Comparison of ENCODE assay signal across 10 mouse cellular contexts in genomic region chr10:120473218-120473617, GRCm38 (mm10). TPM values are rescaled to one million over a fixed set of nuclear protein-coding genes. Genes with fewer than 3 reads are reported as not detected.
A peak's percentile ranks its signal among the peaks of the same experiment; 100 is the strongest.
DNase-seq lines count a peak whose midpoint lies in the region; ATAC-seq and TF ChIP-seq lines count a peak whose summit lies in the region.
"Had no signal": no experiment of that assay in that cellular context is flagged by ENCODE, and none has a peak within 500 bp of the region (broad histone marks: within the 10 kb centered on the region; RNA-seq: fewer than 3 reads in every experiment).

No protein-coding gene starts in this region.

- H3K4me2 ChIP-seq in hindbrain, embryonic 11.5 days (replicated peaks; ENCODE audit: low read depth, low read length): 0 out of 2 replicates have a peak overlapping the region, but pooled peaks have one; percentile 6
- no peak overlapping the region; the same call in 1 of the 2 replicates for H3K4me2 ChIP-seq in hindbrain, postnatal 0 days (ENCODE audit: low read depth, low read length)
- peak overlapping the region; percentile 99 for H3K4me2 ChIP-seq in embryonic facial prominence, embryonic 14.5 days (ENCODE audit: low read depth, low read length)
- H3K4me2 ChIP-seq in limb, embryonic 15.5 days: peak overlapping the region; percentile 4

- H3K9me3 ChIP-seq in hindbrain, embryonic 11.5 days (ENCODE audit: control insufficient read depth, low read length): no peaks in the 10 kb centered on the region
- no peaks in the 10 kb centered on the region for H3K9me3 ChIP-seq in hindbrain, postnatal 0 days (ENCODE audit: low read length)
- H3K9me3 ChIP-seq in embryonic facial prominence, embryonic 14.5 days (ENCODE audit: control insufficient read depth, low read length): no peaks in the 10 kb centered on the region
- no peaks in the 10 kb centered on the region for H3K9me3 ChIP-seq in limb, embryonic 15.5 days
- H3K9me3 ChIP-seq: megakaryocyte, embryonic 14.5 days had no signal

- peak; percentile 34 for DNase-seq in hindbrain, embryonic 11.5 days (ENCODE audit: low spot score)
- no peak for DNase-seq in hindbrain, postnatal 0 days (ENCODE audit: low spot score)
- DNase-seq in NIH3T3 (ENCODE audit: low read depth): peak; percentile 56
- DNase-seq in embryonic facial prominence, embryonic 14.5 days (ENCODE audit: low spot score): no peak
- no peak for DNase-seq in cerebellum, adult 11 months
- DNase-seq in adrenal gland, postnatal 25 days: no peak
- DNase-seq: thymus, adult 18-20 months had no signal

- H3K36me3 ChIP-seq in hindbrain, embryonic 11.5 days (ENCODE audit: control insufficient read depth, insufficient read depth, low read length): no peaks in the 10 kb centered on the region
- no peaks in the 10 kb centered on the region for H3K36me3 ChIP-seq in hindbrain, postnatal 0 days (ENCODE audit: insufficient read depth, low read length)
- peaks cover 21% of the 10 kb centered on the region for H3K36me3 ChIP-seq in embryonic facial prominence, embryonic 14.5 days (ENCODE audit: control insufficient read depth, insufficient read depth, low read length)
- peaks cover 7% of the 10 kb centered on the region; the same call in 1 of the 2 replicates for H3K36me3 ChIP-seq in limb, embryonic 15.5 days
- H3K36me3 ChIP-seq: G1E had no signal

- H3K27me3 ChIP-seq in hindbrain, embryonic 11.5 days (ENCODE audit: control insufficient read depth, insufficient read depth, low read length): no peaks in the 10 kb centered on the region
- H3K27me3 ChIP-seq in hindbrain, postnatal 0 days (ENCODE audit: insufficient read depth, low read length): no peaks in the 10 kb centered on the region; the same call in 1 of the 2 replicates
- no peaks in the 10 kb centered on the region for H3K27me3 ChIP-seq in embryonic facial prominence, embryonic 14.5 days (replicated peaks; ENCODE audit: control insufficient read depth, insufficient read depth, low read length)
- H3K27me3 ChIP-seq in limb, embryonic 15.5 days: no peaks in the 10 kb centered on the region

- H3K4me1 ChIP-seq in hindbrain, embryonic 11.5 days (replicated peaks; ENCODE audit: control insufficient read depth, insufficient read depth, low read length): peaks cover 1% of the 10 kb centered on the region
- H3K4me1 ChIP-seq in hindbrain, postnatal 0 days (ENCODE audit: insufficient read depth, low read length): peaks cover 3% of the 10 kb centered on the region
- H3K4me1 ChIP-seq in embryonic facial prominence, embryonic 14.5 days (ENCODE audit: control insufficient read depth, insufficient read depth, low read length): no peaks in the 10 kb centered on the region
- H3K4me1 ChIP-seq in limb, embryonic 15.5 days: peaks cover 24% of the 10 kb centered on the region

- ATAC-seq in hindbrain, embryonic 11.5 days (ENCODE audit: low FRiP score): no peak
- ATAC-seq in hindbrain, postnatal 0 days: no peak
- ATAC-seq in embryonic facial prominence, embryonic 14.5 days (ENCODE audit: low read depth): no peak
- no peak for ATAC-seq in limb, embryonic 15.5 days (ENCODE audit: insufficient number of reproducible peaks, low FRiP score, low TSS enrichment, low read depth)

- H3K4me3 ChIP-seq in hindbrain, embryonic 11.5 days (ENCODE audit: low read depth, low read length): no peak overlapping the region; the same call in 1 of the 2 replicates
- H3K4me3 ChIP-seq in hindbrain, postnatal 0 days (ENCODE audit: low read length): no peak overlapping the region
- peak overlapping the region; percentile 75 for H3K4me3 ChIP-seq in embryonic facial prominence, embryonic 14.5 days (ENCODE audit: low read depth, low read length)
- H3K4me3 ChIP-seq in limb, embryonic 15.5 days: peak overlapping the region; percentile 76; the same call in 1 of the 2 replicates
- H3K4me3 ChIP-seq: megakaryocyte, embryonic 14.5 days had no signal

- TF ChIP-seq CTCF in hindbrain, postnatal 0 days (IDR thresholded peaks at IDR 0.05; ENCODE audit: low read depth): no peak

- no peak overlapping the region for H3K9ac ChIP-seq in hindbrain, embryonic 11.5 days (ENCODE audit: low read depth, low read length)
- H3K9ac ChIP-seq in hindbrain, postnatal 0 days (replicated peaks; ENCODE audit: low read length): no peak overlapping the region
- H3K9ac ChIP-seq in embryonic facial prominence, embryonic 14.5 days (ENCODE audit: low read depth, low read length): peak overlapping the region; percentile 96; the same call in 1 of the 2 replicates
- H3K9ac ChIP-seq in limb, embryonic 15.5 days: no peak overlapping the region

- H3K27ac ChIP-seq in hindbrain, embryonic 11.5 days (ENCODE audit: low read depth, low read length): no peak overlapping the region
- H3K27ac ChIP-seq in hindbrain, postnatal 0 days: no peak overlapping the region
- H3K27ac ChIP-seq in embryonic facial prominence, embryonic 14.5 days (replicated peaks; ENCODE audit: low read depth, low read length): no peak overlapping the region
- no peak overlapping the region for H3K27ac ChIP-seq in limb, embryonic 15.5 days

- WGBS in hindbrain, embryonic 11.5 days: 32% methylated on average over 4 of the region's 4 CpGs
- WGBS in hindbrain, postnatal 0 days: 38% methylated on average over 4 of the region's 4 CpGs
- WGBS in embryonic facial prominence, embryonic 14.5 days: 14% methylated on average over 4 of the region's 4 CpGs
- WGBS in limb, embryonic 15.5 days: 25% methylated on average over 4 of the region's 4 CpGs

RNA-seq across cellular contexts. Expression of gene Hmga2, which starts 3.1 kb away (rescaled TPM):
- polyA plus RNA-seq in hindbrain, embryonic 11.5 days (2014; fragmentation: Nextera tagmentation; extraction: Ambion mirVana): 39.6 and 42.9 TPM in 2 replicates
- total RNA-seq in hindbrain, postnatal 0 days (2014; rRNA removed): 1.2 and 1.5 TPM in 2 replicates
- 0.98 and 1.5 TPM in 2 replicates for polyA plus RNA-seq in hindbrain, postnatal 0 days (2015; fragmentation: Nextera tagmentation; extraction: Ambion mirVana)
- 11.1 and 18.0 TPM in 2 replicates for polyA plus RNA-seq in embryonic facial prominence, embryonic 14.5 days (2014; fragmentation: Nextera tagmentation; extraction: Ambion mirVana)
- polyA plus RNA-seq in limb, embryonic 15.5 days (2015; fragmentation: Nextera tagmentation; extraction: Ambion mirVana): 11.0 and 18.4 TPM in 2 replicates
- total RNA-seq in adrenal gland, postnatal 25 days (2021): 5.7 and 9.4 TPM in 2 replicates
- polyA plus RNA-seq: G1E had no signal

Comparison
In these comparisons a context has a peak if more than half of its experiments do, and no peak if none do; other contexts are left out.
1. DNase-seq: peak in hindbrain, embryonic 11.5 days (single experiment) and NIH3T3 (single experiment); none in hindbrain, postnatal 0 days (single experiment), embryonic facial prominence, embryonic 14.5 days (single experiment), cerebellum, adult 11 months (single experiment) and adrenal gland, postnatal 25 days (single experiment).
2. H3K4me3 ChIP-seq: peak in embryonic facial prominence, embryonic 14.5 days (single experiment) and limb, embryonic 15.5 days (single experiment); none in hindbrain, embryonic 11.5 days (single experiment) and hindbrain, postnatal 0 days (single experiment).